In the genomic region with DNA sequence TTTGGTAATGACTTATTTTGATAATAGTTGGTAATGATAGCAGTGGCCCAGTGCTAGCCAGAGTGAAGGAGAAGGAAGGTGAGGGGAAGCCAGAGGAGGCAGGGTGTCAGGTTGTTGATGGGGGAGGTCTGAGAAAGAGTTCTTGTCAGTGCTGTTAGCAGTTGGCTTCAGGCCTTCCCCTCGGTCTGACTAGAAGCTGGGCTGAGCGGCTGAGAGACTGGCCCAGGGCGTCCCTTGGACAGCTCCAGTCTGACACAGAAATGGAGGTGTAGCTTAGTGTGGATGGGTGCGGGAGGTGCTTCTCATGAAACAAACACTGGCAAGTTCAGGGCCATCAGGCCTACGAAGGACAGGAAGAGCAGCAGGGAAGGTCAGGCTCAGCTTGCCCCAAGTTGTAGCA, we compare ENCODE assay signal across 11 mouse cellular contexts.
DNase-seq lines count a peak whose midpoint lies in the region; ATAC-seq lines count a peak whose summit lies in the region.
"Had no signal": no experiment of that assay in that cellular context is flagged by ENCODE, and none has a peak within 500 bp of the region (broad histone marks: within the 10 kb centered on the region; RNA-seq: fewer than 3 reads in every experiment).

No protein-coding gene starts in this region.

- DNase-seq in cerebellum, postnatal 14 days = peak; percentile 54 to 55
- DNase-seq in cerebellum, postnatal 36 days = no peak
- DNase-seq in neural tube, embryonic 10.5 days (ENCODE audit: extremely low spot score, low spot score) = no peak
- no peak for DNase-seq in midbrain, embryonic 11.5 days (ENCODE audit: low spot score, missing footprints)
- no peak for DNase-seq in left cerebral cortex, adult 18-20 months (ENCODE audit: low spot score in 2 of 2)
- DNase-seq in ovary, postnatal 36 days (ENCODE audit: low spot score) = no peak
- DNase-seq: heart, postnatal 4 days; lung, postnatal 14 days had no signal

- no peak overlapping the region for H3K4me2 ChIP-seq in neural tube, embryonic 14.5 days (ENCODE audit: low read depth, low read length)
- H3K4me2 ChIP-seq in midbrain, embryonic 11.5 days = no peak overlapping the region
- H3K4me2 ChIP-seq in kidney, embryonic 15.5 days = no peak overlapping the region

- no peaks in the 10 kb centered on the region for H3K9me3 ChIP-seq in neural tube, embryonic 14.5 days (ENCODE audit: control insufficient read depth, low read length)
- no peaks in the 10 kb centered on the region for H3K9me3 ChIP-seq in midbrain, embryonic 11.5 days (ENCODE audit: control insufficient read depth, low read length)
- H3K9me3 ChIP-seq in kidney, embryonic 15.5 days (replicated peaks) = no peaks in the 10 kb centered on the region

- no peak overlapping the region; the same call in 1 of the 2 replicates for H3K27ac ChIP-seq in neural tube, embryonic 14.5 days (ENCODE audit: low read depth, low read length)
- H3K27ac ChIP-seq in midbrain, embryonic 11.5 days (ENCODE audit: low read depth, low read length) = no peak overlapping the region
- H3K27ac ChIP-seq in kidney, embryonic 15.5 days = no peak overlapping the region
- H3K27ac ChIP-seq: kidney, postnatal 0 days had no signal

- no peak overlapping the region for H3K9ac ChIP-seq in neural tube, embryonic 14.5 days (replicated peaks; ENCODE audit: low read depth, low read length)
- no peak overlapping the region for H3K9ac ChIP-seq in midbrain, embryonic 11.5 days (ENCODE audit: low read length)
- no peak overlapping the region for H3K9ac ChIP-seq in kidney, embryonic 15.5 days

- H3K4me1 ChIP-seq in neural tube, embryonic 14.5 days (ENCODE audit: control insufficient read depth, insufficient read depth, low read length) = peaks cover 20% of the 10 kb centered on the region
- peaks cover 49% of the 10 kb centered on the region for H3K4me1 ChIP-seq in midbrain, embryonic 11.5 days (ENCODE audit: control insufficient read depth, insufficient read depth, low read length)
- H3K4me1 ChIP-seq in kidney, embryonic 15.5 days = peaks cover 43% of the 10 kb centered on the region

- 82% methylated on average over 5 of the region's 5 CpGs for WGBS in neural tube, embryonic 14.5 days
- WGBS in midbrain, embryonic 11.5 days = 52% methylated on average over 5 of the region's 5 CpGs
- 79% methylated on average over 5 of the region's 5 CpGs for WGBS in kidney, embryonic 15.5 days

- H3K4me3 ChIP-seq in neural tube, embryonic 14.5 days (ENCODE audit: low read depth, low read length) = no peak overlapping the region
- no peak overlapping the region for H3K4me3 ChIP-seq in midbrain, embryonic 11.5 days (ENCODE audit: low read depth, low read length)
- no peak overlapping the region for H3K4me3 ChIP-seq in kidney, embryonic 15.5 days (replicated peaks)

- H3K36me3 ChIP-seq in neural tube, embryonic 14.5 days (ENCODE audit: control insufficient read depth, insufficient read depth, low read length) = no peaks in the 10 kb centered on the region; the same call in 1 of the 2 replicates
- H3K36me3 ChIP-seq in midbrain, embryonic 11.5 days (ENCODE audit: control insufficient read depth, insufficient read depth, low read length) = no peaks in the 10 kb centered on the region
- no peaks in the 10 kb centered on the region for H3K36me3 ChIP-seq in kidney, embryonic 15.5 days

- no peaks in the 10 kb centered on the region for H3K27me3 ChIP-seq in neural tube, embryonic 14.5 days (ENCODE audit: control insufficient read depth, insufficient read depth, low read length)
- no peaks in the 10 kb centered on the region for H3K27me3 ChIP-seq in midbrain, embryonic 11.5 days (ENCODE audit: control insufficient read depth, insufficient read depth, low read length)
- no peaks in the 10 kb centered on the region for H3K27me3 ChIP-seq in kidney, embryonic 15.5 days

- peak; percentile 2; the same call in 1 of the 2 replicates for ATAC-seq in neural tube, embryonic 14.5 days (ENCODE audit: low read depth)
- ATAC-seq in midbrain, embryonic 11.5 days (ENCODE audit: low FRiP score) = peak; percentile 8; the same call in 1 of the 2 replicates
- no peak for ATAC-seq in kidney, embryonic 15.5 days (replicated peaks; ENCODE audit: low FRiP score)

Comparison
In these comparisons a context has a peak if more than half of its experiments do, and no peak if none do; other contexts are left out.
1. DNase-seq: peak in cerebellum, postnatal 14 days (2 of 2); none in cerebellum, postnatal 36 days (0 of 2), neural tube, embryonic 10.5 days (single experiment), midbrain, embryonic 11.5 days (single experiment), left cerebral cortex, adult 18-20 months (0 of 2) and ovary, postnatal 36 days (single experiment).